Mouse (Mus musculus) stomach, embryonic 14.5 days (tissue): ENCODE data around the gene Mrpl45. TPM values are rescaled to one million over a fixed set of nuclear protein-coding genes. Genes with fewer than 3 reads are reported as not detected.

Experiments
- ATAC-seq: fragments of 200-750 bp; cut with Nextera tagmentation; 2 replicates; pipeline ENCODE4 v1.8.0; 2017; ENCODE audit warnings: low read depth, moderate TSS enrichment; ENCODE audit not compliant: insufficient number of reproducible peaks, insufficient read depth, low FRiP score
- H3K27ac ChIP-seq: fragments of 300-500 bp; sonication (generic); 2 replicates; pipeline ENCODE4 v1.5.1; 2014; ENCODE audit warnings: mild to moderate bottlenecking, low read length, moderate library complexity, mixed read lengths
- H3K27me3 ChIP-seq: fragments of 300-500 bp; sonication (generic); 2 replicates; pipeline ENCODE4 v1.6.1; 2014; ENCODE audit warnings: low read length, control low read depth, mixed read lengths; ENCODE audit not compliant: control insufficient read depth, insufficient read depth
- H3K36me3 ChIP-seq: fragments of 300-500 bp; sonication (generic); 2 replicates; pipeline ENCODE4 v1.6.1; 2014; ENCODE audit warnings: mild to moderate bottlenecking, control low read depth, low read length, moderate library complexity, mixed read lengths; ENCODE audit not compliant: control insufficient read depth, insufficient read depth
- H3K4me1 ChIP-seq: fragments of 300-500 bp; sonication (generic); 2 replicates; pipeline ENCODE4 v1.6.1; 2014; ENCODE audit warnings: low read length, control low read depth, mixed read lengths; ENCODE audit not compliant: control insufficient read depth, insufficient read depth
- H3K4me2 ChIP-seq: fragments of 300-500 bp; sonication (generic); replicated peaks from 2 replicates; pipeline ENCODE4 v1.6.1; 2014; ENCODE audit warnings: low read depth, low read length, control low read depth
- H3K4me3 ChIP-seq: fragments of 300-500 bp; sonication (generic); 2 replicates; pipeline ENCODE4 v1.5.1; 2014; ENCODE audit warnings: low read depth, low read length, control low read depth
- H3K9ac ChIP-seq: fragments of 300-500 bp; sonication (generic); replicated peaks from 2 replicates; pipeline ENCODE4 v1.6.1; 2014; ENCODE audit warnings: low read depth, mild to moderate bottlenecking, control low read depth, low read length, moderate library complexity, mixed read lengths
- H3K9me3 ChIP-seq: fragments of 300-500 bp; sonication (generic); 2 replicates; pipeline ENCODE4 v1.6.1; 2016; ENCODE audit warnings: low read depth, low read length, control low read depth; ENCODE audit not compliant: control insufficient read depth
- WGBS: fragments of 180-500 bp; shearing (Covaris S2); extraction: QIAGEN DNeasy Blood & Tissue Kit; methylation state at CpG from one replicate; pipeline ENCODE4 v1.1.7; 2014; 5-methylcytosine and 5-hydroxymethylcytosine counted together
- polyA plus RNA-seq: library from polyadenylated mRNA; unstranded; fragments of >200 nt; fragmentation: Nextera tagmentation; extraction: Ambion mirVana; gene quantifications from 2 replicates; pipeline ENCODE4 v1.2.1, GENCODE M21; 2014

Mrpl45 gene
- polyA plus RNA-seq, 1 experiment from 2014 or later = 42.3 TPM

DNA sequence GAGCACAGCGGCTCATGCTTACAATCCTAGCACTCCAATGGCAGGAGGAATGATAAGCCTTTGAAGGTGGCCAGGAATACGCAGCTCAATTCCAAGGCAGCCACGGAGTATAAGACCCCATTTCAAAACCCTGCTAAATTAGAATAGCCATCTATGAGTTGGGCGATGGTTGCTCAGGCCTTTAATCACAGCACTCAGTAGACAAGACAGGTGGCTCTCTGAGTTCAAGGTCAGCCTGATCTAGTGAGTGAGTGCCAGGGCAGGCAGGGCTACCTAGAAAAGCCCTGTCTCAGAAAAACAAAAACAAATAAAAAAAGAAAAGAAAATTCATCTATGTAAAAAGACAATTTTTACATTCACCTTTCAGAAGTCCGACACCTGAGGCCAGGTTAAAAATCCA, 38.4 kb upstream of the Mrpl45 start:
- H3K27me3 ChIP-seq = no peaks in the 10 kb centered on the region
- 83% methylated on average over 5 of the region's 5 CpGs for WGBS
- H3K9me3 ChIP-seq = no peaks in the 10 kb centered on the region
- no peak overlapping the region for H3K4me3 ChIP-seq
- H3K27ac ChIP-seq = no peak overlapping the region
- H3K9ac ChIP-seq = no peak overlapping the region
- H3K36me3 ChIP-seq = no peaks in the 10 kb centered on the region
- H3K4me1 ChIP-seq = peaks cover 18% of the 10 kb centered on the region; the same call in 1 of the 2 replicates
- ATAC-seq = no peak
- H3K4me2 ChIP-seq = no peak overlapping the region

DNA sequence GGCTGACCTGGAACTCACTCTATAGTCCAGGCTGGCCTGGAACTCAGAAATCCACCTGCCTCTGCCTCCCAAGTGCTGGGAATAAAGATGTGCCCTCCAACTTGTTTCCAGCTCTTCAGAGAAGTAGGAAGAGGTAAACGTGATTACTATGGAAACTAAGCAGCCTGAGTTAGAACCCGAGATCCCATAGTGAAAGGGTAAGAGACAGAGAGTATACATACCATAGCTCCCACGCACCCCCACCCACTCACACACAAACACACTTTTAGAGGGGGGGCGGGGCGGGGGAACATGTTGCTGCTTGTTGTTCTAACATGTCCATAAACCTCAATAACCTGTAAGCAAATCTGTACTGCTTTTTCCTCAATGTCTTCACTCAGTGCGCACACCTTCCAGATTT, 37.1 kb upstream of the Mrpl45 start:
- peak overlapping the region; percentile 65 for H3K4me2 ChIP-seq
- no peaks in the 10 kb centered on the region for H3K9me3 ChIP-seq
- H3K9ac ChIP-seq = no peak overlapping the region
- no peak overlapping the region for H3K27ac ChIP-seq
- no peaks in the 10 kb centered on the region for H3K36me3 ChIP-seq
- H3K27me3 ChIP-seq = no peaks in the 10 kb centered on the region
- ATAC-seq = no peak
- H3K4me3 ChIP-seq = peak overlapping the region; percentile 97; the same call in 1 of the 2 replicates
- H3K4me1 ChIP-seq = peaks cover 18% of the 10 kb centered on the region; the same call in 1 of the 2 replicates
- 69% methylated on average over 6 of the region's 6 CpGs for WGBS

DNA sequence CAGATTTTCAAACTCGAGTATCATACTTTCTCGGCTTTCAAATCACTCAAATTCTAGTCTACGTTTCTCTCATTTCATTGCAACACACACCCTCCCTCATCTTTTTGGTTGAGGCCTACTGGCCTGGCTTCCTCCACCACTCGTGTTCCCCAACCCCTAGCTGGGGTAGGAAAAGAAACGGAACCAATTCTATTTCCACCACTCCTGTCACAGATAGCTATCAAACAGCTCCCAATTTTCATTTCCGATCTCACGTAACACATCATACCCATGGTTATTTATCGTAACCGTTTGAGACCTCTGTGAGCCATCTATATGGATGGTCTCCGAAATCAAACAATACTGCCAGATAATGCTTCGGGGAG, 36.5 kb upstream of the Mrpl45 start:
- peak overlapping the region; percentile 99 for H3K9ac ChIP-seq
- WGBS = 15% methylated on average over 11 of the region's 11 CpGs
- peak overlapping the region; percentile 65 for H3K4me2 ChIP-seq
- H3K9me3 ChIP-seq = no peaks in the 10 kb centered on the region
- H3K27ac ChIP-seq = peak overlapping the region; percentile 95
- no peaks in the 10 kb centered on the region for H3K27me3 ChIP-seq
- ATAC-seq = no peak
- peaks cover 18% of the 10 kb centered on the region; the same call in 1 of the 2 replicates for H3K4me1 ChIP-seq
- H3K36me3 ChIP-seq = no peaks in the 10 kb centered on the region
- peak overlapping the region; percentile 97 for H3K4me3 ChIP-seq

DNA sequence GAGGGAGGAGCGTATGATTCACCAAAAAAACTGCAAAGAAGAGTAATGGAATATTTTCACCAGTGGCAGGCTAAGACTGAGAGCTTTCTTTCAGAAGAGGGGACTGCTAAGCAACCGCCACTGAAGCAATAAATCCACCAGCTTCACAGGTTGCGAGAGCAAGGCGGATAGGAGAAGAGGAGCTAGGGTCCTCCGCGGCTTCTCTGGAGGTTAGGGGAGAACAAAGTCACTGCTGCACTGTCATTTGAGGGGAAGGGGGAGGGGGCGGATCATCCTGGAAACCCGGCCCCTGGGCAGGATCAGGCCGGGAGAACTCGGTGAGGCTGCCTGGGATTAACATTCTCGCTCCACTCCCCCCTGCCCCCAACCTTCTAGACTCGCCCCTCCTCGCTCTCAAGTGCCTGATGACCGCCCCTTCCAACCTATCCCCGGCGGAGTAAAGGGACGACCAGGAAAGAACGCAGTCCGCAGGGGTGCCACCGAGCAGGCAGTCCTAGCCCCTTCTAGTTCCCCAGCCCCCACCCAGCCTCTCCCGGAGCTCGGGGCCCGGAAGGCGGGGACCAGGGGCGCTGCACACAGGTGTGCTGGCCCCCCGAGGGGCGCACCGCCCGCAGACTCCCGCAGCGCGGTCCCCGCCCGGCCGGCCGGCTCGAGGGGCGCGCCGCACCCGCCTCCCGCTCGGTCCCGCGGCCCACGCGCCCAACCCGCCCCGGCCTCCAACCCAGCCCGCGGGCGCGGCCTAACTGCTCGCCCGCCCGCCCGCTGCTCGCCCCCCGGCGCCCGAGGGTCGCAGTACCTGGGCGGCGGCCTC, 35.9 kb upstream of the Mrpl45 start:
- no peaks in the 10 kb centered on the region for H3K36me3 ChIP-seq
- H3K27ac ChIP-seq = peak overlapping the region; percentile 95
- peak overlapping the region; percentile 97 for H3K4me3 ChIP-seq
- H3K9ac ChIP-seq = peak overlapping the region; percentile 99
- peaks cover 18% of the 10 kb centered on the region; the same call in 1 of the 2 replicates for H3K4me1 ChIP-seq
- no peaks in the 10 kb centered on the region for H3K27me3 ChIP-seq
- no peaks in the 10 kb centered on the region for H3K9me3 ChIP-seq
- peak; percentile 70 for ATAC-seq
- peak overlapping the region; percentile 65 for H3K4me2 ChIP-seq
- WGBS = under 1% methylated on average over 57 of the region's 64 CpGs

DNA sequence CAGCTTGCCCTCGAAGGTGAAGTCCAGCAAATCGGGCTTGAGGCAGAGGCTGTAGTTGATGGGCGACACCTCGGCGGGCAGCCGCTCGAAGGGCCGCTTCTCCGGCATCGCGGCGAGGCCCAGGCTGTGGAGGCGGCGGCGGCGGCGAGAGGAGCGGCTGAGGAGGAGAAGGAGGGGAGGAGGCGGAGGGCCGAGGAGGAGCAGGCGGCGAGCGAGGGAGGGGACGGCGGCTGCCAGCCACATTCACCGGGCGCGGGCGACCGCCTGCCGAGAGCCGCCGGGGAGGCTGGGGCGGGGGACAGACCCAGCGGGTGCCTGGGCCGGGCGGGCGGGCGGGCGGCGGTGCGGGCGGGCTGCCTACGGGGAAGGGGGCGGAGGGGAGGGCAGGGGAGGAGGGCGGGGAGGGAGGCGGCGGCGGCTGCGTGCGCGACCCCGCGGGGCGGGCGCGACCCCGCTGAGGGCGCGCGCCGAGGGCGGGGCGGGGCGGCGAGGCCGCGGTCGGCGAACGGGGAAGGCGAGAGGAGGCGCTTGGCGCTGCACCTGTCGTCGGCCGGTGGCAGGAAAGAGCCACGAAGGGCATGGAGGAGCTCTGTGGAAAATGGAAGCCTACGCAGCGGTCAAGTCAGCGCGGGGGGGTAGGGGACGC, 35.2 kb upstream of the Mrpl45 start, which contains the start of gene Npepps:
Npepps (minus strand) TSS at position 423 of the 646 bp plus-strand sequence.
- peak within 1 kb of the TSS; percentile 95 for H3K27ac ChIP-seq
- ATAC-seq = peak; percentile 78
- H3K9me3 ChIP-seq = no peaks in the 10 kb centered on the region
- no peaks in the 10 kb centered on the region for H3K27me3 ChIP-seq
- H3K36me3 ChIP-seq = no peaks in the 10 kb centered on the region
- peak within 1 kb of the TSS; percentile 65 for H3K4me2 ChIP-seq
- H3K9ac ChIP-seq = peak within 1 kb of the TSS; percentile 99
- H3K4me1 ChIP-seq = peaks cover 18% of the 10 kb centered on the region; the same call in 1 of the 2 replicates
- WGBS = under 1% methylated on average over 42 of the region's 83 CpGs
- H3K4me3 ChIP-seq = peak within 1 kb of the TSS; percentile 97

DNA sequence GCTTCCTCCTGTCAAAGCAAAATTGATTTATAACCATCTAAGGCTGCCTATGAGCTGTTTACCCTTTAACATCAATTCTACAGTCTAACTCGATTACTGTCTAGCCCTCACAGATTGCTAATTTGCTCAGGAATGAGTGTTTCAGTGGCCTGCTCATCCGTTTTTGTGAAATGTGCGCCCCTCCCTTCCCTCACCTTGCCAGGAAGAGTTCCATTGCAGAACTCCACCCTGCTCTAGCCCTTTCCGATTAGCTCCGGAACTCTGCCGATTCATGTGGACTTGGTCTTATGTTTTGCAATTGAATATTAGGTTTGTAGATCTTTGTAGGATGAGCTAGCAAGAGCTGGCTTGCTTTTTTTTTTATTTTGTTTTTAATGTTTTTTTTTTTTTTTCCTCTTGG, 33.3 kb upstream of the Mrpl45 start:
- Histone ChIP-seq H3K27me3 (no peaks in the 10 kb centered on the region), H3K4me3 (no peak overlapping the region), H3K4me1 (peaks cover 10% of the 10 kb centered on the region; the same call in 1 of the 2 replicates), H3K27ac (no peak overlapping the region), H3K9ac (no peak overlapping the region), H3K4me2 (no peak overlapping the region), H3K36me3 (no peaks in the 10 kb centered on the region), H3K9me3 (no peaks in the 10 kb centered on the region)
- 68% methylated on average over 6 of the region's 6 CpGs for WGBS
- no peak for ATAC-seq

DNA sequence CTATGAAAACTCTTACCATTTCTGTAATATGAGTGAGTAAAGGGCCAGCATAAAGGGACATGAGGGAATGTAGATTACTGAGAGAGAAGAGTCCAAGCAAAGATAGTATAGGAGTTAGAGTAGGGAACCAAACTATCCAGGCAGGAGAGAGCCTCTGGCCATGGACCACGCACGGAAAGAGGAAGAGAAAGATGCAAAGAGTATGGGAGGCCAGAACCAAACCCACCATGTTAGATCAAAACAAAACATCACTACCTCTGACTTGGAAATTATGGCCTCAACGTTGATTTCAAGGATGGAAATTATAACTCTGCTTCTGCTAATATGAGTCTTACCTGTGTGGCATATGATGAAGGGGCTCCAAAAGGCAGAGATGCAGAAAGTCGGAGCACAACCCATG, 30.7 kb upstream of the Mrpl45 start:
- H3K4me3 ChIP-seq = no peak overlapping the region
- ATAC-seq = no peak

DNA sequence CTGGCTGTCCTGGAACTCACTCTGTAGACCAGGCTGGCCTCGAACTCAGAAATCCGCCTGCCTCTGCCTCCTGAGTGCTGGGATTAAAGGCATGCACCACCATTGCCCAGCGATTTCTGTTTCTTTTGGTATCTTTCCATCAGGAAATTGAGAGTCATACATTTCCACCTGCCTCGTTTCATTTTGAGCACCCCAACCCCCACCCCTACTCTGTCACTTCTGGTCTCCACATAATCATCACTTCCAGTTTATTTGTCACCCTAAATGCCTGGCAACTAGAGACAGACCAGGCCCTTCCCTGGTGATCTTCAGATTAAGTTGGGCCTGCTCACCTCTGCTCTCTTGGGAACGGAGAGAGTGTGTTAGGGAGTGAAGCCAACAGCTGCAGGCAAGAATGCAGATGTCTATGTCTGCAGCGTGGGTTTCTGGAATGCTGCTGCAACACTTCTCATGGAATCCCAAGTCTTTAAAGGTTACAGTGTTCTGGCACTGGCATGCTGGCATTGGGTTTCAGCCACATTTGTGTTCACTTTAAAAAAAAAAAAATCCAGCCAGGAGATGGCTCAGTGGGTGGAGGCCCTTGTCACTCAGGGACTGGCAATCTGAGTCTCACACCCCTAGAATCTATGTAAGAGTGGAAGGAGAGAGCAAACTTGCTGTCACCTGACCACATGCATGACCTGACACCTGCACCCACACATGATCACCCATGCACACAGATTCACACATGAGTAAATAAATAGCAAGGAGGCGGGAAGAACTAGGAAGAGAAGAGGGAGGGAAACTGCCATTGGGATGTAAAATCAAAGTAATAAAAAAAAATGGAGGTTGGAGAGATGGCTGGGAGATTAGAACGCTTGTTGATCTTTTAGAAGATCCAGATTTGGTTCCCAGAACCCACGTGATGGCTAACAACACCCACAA, 29.4 kb upstream of the Mrpl45 start:
- Histone ChIP-seq H3K27me3 (no peaks in the 10 kb centered on the region), H3K9me3 (no peaks in the 10 kb centered on the region), H3K27ac (no peak overlapping the region), H3K9ac (no peak overlapping the region), H3K4me3 (no peak overlapping the region), H3K4me1 (no peaks in the 10 kb centered on the region), H3K36me3 (no peaks in the 10 kb centered on the region), H3K4me2 (no peak overlapping the region)
- ATAC-seq = no peak
- WGBS = 70% methylated on average over 9 of the region's 9 CpGs

More for the DNA sequence above, 30.7 kb upstream of the Mrpl45 start:
- Histone ChIP-seq H3K4me2 (no peak overlapping the region), H3K9ac (no peak overlapping the region), H3K9me3 (no peaks in the 10 kb centered on the region), H3K36me3 (no peaks in the 10 kb centered on the region), H3K27ac (no peak overlapping the region), H3K4me1 (no peaks in the 10 kb centered on the region), H3K27me3 (no peaks in the 10 kb centered on the region)
- WGBS = 67% methylated on average over 4 of the region's 4 CpGs
